Mouse (Mus musculus): ENCODE measurements at regions not wholly inside any gene's neighbourhood (a gene's known extent, or its start where the extent isn't known, plus 50 kb on each side); places are given as distances from the start of the nearest gene placed in this dataset.
A peak's percentile ranks its signal among the peaks of the same experiment; 100 is the strongest.

- TF ChIP-seq CTCF (conservative IDR thresholded peaks at IDR 0.05; ENCODE audit: insufficient read depth, insufficient read length, low read depth, low read length) (no peak), POLR2A (IDR thresholded peaks at IDR 0.05; ENCODE audit: low read depth, low read length) (no peak)
- H3K4me1 ChIP-seq (ENCODE audit: control insufficient read depth, insufficient read depth, low read length): peaks cover 12% of the 10 kb centered on the region
- WGBS: 66% methylated on average over 5 of the region's 5 CpGs
- peak; percentile 37 for DNase-seq
- H3K27me3 ChIP-seq (replicated peaks; ENCODE audit: control insufficient read depth, insufficient read depth, low read length): no peaks in the 10 kb centered on the region
- H3K36me3 ChIP-seq (ENCODE audit: control insufficient read depth, insufficient read depth, low read length): peaks cover 6% of the 10 kb centered on the region
- no peak overlapping the region for H3K4me3 ChIP-seq (ENCODE audit: insufficient read depth, low read depth, low read length)
- H3K27ac ChIP-seq (ENCODE audit: insufficient read depth, low read depth, low read length): no peak overlapping the region
These were observed 133.9 kb upstream of the Klf14 start for GRCm38 (mm10) chr6:31092760-31093159.

- DNase-seq: peak; percentile 57
- Histone ChIP-seq H3K27ac (ENCODE audit: insufficient read depth, low read depth, low read length) (peak overlapping the region; percentile 25), H3K4me3 (ENCODE audit: insufficient read depth, low read depth, low read length) (no peak overlapping the region), H3K27me3 (replicated peaks; ENCODE audit: control insufficient read depth, insufficient read depth, low read length) (no peaks in the 10 kb centered on the region), H3K4me1 (ENCODE audit: control insufficient read depth, insufficient read depth, low read length) (peaks cover 20% of the 10 kb centered on the region), H3K36me3 (ENCODE audit: control insufficient read depth, insufficient read depth, low read length) (peaks cover 1% of the 10 kb centered on the region)
- TF ChIP-seq POLR2A (IDR thresholded peaks at IDR 0.05; ENCODE audit: low read depth, low read length) (no peak), CTCF (conservative IDR thresholded peaks at IDR 0.05; ENCODE audit: insufficient read depth, insufficient read length, low read depth, low read length) (no peak)
- 62% methylated on average over 21 of the region's 21 CpGs for WGBS
These were observed 137.3 kb upstream of the Klf14 start for GRCm38 (mm10) chr6:31095943-31096714.

- 74% methylated on average over 6 of the region's 6 CpGs for WGBS
- TF ChIP-seq POLR2A (IDR thresholded peaks at IDR 0.05; ENCODE audit: low read depth, low read length) (no peak), CTCF (conservative IDR thresholded peaks at IDR 0.05; ENCODE audit: insufficient read depth, insufficient read length, low read depth, low read length) (no peak)
- DNase-seq: no peak
- Histone ChIP-seq H3K27me3 (replicated peaks; ENCODE audit: control insufficient read depth, insufficient read depth, low read length) (no peaks in the 10 kb centered on the region), H3K27ac (ENCODE audit: insufficient read depth, low read depth, low read length) (peak overlapping the region; percentile 25), H3K4me3 (ENCODE audit: insufficient read depth, low read depth, low read length) (no peak overlapping the region), H3K4me1 (ENCODE audit: control insufficient read depth, insufficient read depth, low read length) (peaks cover 20% of the 10 kb centered on the region), H3K36me3 (ENCODE audit: control insufficient read depth, insufficient read depth, low read length) (no peaks in the 10 kb centered on the region; the same call in 1 of the 2 replicates)
These were observed 137.9 kb upstream of the Klf14 start for GRCm38 (mm10) chr6:31096787-31097186.

- no peaks in the 10 kb centered on the region for H3K27me3 ChIP-seq (replicated peaks; ENCODE audit: control insufficient read depth, insufficient read depth, low read length)
- peaks cover 20% of the 10 kb centered on the region for H3K4me1 ChIP-seq (ENCODE audit: control insufficient read depth, insufficient read depth, low read length)
- no peak overlapping the region for H3K27ac ChIP-seq (ENCODE audit: insufficient read depth, low read depth, low read length)
- H3K4me3 ChIP-seq (ENCODE audit: insufficient read depth, low read depth, low read length): no peak overlapping the region
- no peak for DNase-seq
- TF ChIP-seq CTCF (conservative IDR thresholded peaks at IDR 0.05; ENCODE audit: insufficient read depth, insufficient read length, low read depth, low read length): no peak
- no peak for TF ChIP-seq POLR2A (IDR thresholded peaks at IDR 0.05; ENCODE audit: low read depth, low read length)
- 52% methylated on average over 9 of the region's 9 CpGs for WGBS
- no peaks in the 10 kb centered on the region; the same call in 1 of the 2 replicates for H3K36me3 ChIP-seq (ENCODE audit: control insufficient read depth, insufficient read depth, low read length)
These were observed 138.4 kb upstream of the Klf14 start for GRCm38 (mm10) chr6:31097254-31097653.

GRCm38 (mm10) chr6:31098106-31098505 lies 139.2 kb upstream of the Klf14 start:
- Histone ChIP-seq H3K27me3 (replicated peaks; ENCODE audit: control insufficient read depth, insufficient read depth, low read length) (no peaks in the 10 kb centered on the region), H3K4me3 (ENCODE audit: insufficient read depth, low read depth, low read length) (no peak overlapping the region), H3K27ac (ENCODE audit: insufficient read depth, low read depth, low read length) (no peak overlapping the region), H3K36me3 (ENCODE audit: control insufficient read depth, insufficient read depth, low read length) (no peaks in the 10 kb centered on the region; the same call in 1 of the 2 replicates), H3K4me1 (ENCODE audit: control insufficient read depth, insufficient read depth, low read length) (peaks cover 20% of the 10 kb centered on the region)
- TF ChIP-seq POLR2A (IDR thresholded peaks at IDR 0.05; ENCODE audit: low read depth, low read length) (no peak), CTCF (conservative IDR thresholded peaks at IDR 0.05; ENCODE audit: insufficient read depth, insufficient read length, low read depth, low read length) (no peak)
- 93% methylated on average over 5 of the region's 5 CpGs for whole genome bisulfite sequencing
- DNase-seq: no peak

- H3K27me3 ChIP-seq (replicated peaks; ENCODE audit: control insufficient read depth, insufficient read depth, low read length): no peaks in the 10 kb centered on the region
- peak overlapping the region; percentile 42 for H3K27ac ChIP-seq (ENCODE audit: insufficient read depth, low read depth, low read length)
- no peaks in the 10 kb centered on the region for H3K36me3 ChIP-seq (ENCODE audit: control insufficient read depth, insufficient read depth, low read length)
- WGBS: 34% methylated on average over 12 of the region's 12 CpGs
- no peak for TF ChIP-seq POLR2A (IDR thresholded peaks at IDR 0.05; ENCODE audit: low read depth, low read length)
- peaks cover 20% of the 10 kb centered on the region for H3K4me1 ChIP-seq (ENCODE audit: control insufficient read depth, insufficient read depth, low read length)
- no peak overlapping the region for H3K4me3 ChIP-seq (ENCODE audit: insufficient read depth, low read depth, low read length)
- DNase-seq: peak; percentile 74
These were observed 141.3 kb upstream of the Klf14 start for GRCm38 (mm10) chr6:31100084-31100579.

GRCm38 (mm10) chr6:31100749-31101148 lies 141.9 kb upstream of the Klf14 start:
- H3K36me3 ChIP-seq (ENCODE audit: control insufficient read depth, insufficient read depth, low read length): no peaks in the 10 kb centered on the region
- peaks cover 20% of the 10 kb centered on the region for H3K4me1 ChIP-seq (ENCODE audit: control insufficient read depth, insufficient read depth, low read length)
- H3K27ac ChIP-seq (ENCODE audit: insufficient read depth, low read depth, low read length): peak overlapping the region; percentile 42
- H3K4me3 ChIP-seq (ENCODE audit: insufficient read depth, low read depth, low read length): no peak overlapping the region
- WGBS: 51% methylated on average over 5 of the region's 5 CpGs
- DNase-seq: no peak
- TF ChIP-seq CTCF (conservative IDR thresholded peaks at IDR 0.05; ENCODE audit: insufficient read depth, insufficient read length, low read depth, low read length): peak; percentile 44
- no peak for TF ChIP-seq POLR2A (IDR thresholded peaks at IDR 0.05; ENCODE audit: low read depth, low read length)
- no peaks in the 10 kb centered on the region for H3K27me3 ChIP-seq (replicated peaks; ENCODE audit: control insufficient read depth, insufficient read depth, low read length)

Data from kidney, adult 2 months (tissue).